ENCODE assay signal across 11 mouse cellular contexts in genomic region chr1:56898606-56899396, GRCm38 (mm10).
DNase-seq lines count a peak whose midpoint lies in the region; ATAC-seq and TF ChIP-seq lines count a peak whose summit lies in the region.
"Had no signal": no experiment of that assay in that cellular context is flagged by ENCODE, and none has a peak within 500 bp of the region (broad histone marks: within the 10 kb centered on the region; RNA-seq: fewer than 3 reads in every experiment).

No protein-coding gene starts in this region.

- intact Hi-C loops in left cerebral cortex, adult 2 months (cut with DNase I) = no loop called here
- intact Hi-C loops in left cerebral cortex, postnatal 4 days (cut with DNase I) = no loop called here
- intact Hi-C loops in gastrocnemius, postnatal 14 days (cut with DNase I; ENCODE audit: low total_unique reads) = no loop called here

- no peaks in the 10 kb centered on the region for H3K27me3 ChIP-seq in hindbrain, embryonic 13.5 days
- H3K27me3 ChIP-seq in neural tube, embryonic 15.5 days (replicated peaks) = no peaks in the 10 kb centered on the region
- no peaks in the 10 kb centered on the region for H3K27me3 ChIP-seq in stomach, postnatal 0 days (ENCODE audit: control insufficient read depth, insufficient read depth, low read length)
- H3K27me3 ChIP-seq: embryonic facial prominence, embryonic 12.5 days; liver, embryonic 15.5 days had no signal

- no peak for TF ChIP-seq EP300 in stomach, postnatal 0 days (optimal IDR thresholded peaks at IDR 0.05)

- H3K4me3 ChIP-seq in left cerebral cortex, adult 2 months = no peak overlapping the region
- no peak overlapping the region; the same call in 1 of the 2 replicates for H3K4me3 ChIP-seq in hindbrain, embryonic 13.5 days
- peak overlapping the region; percentile 4; the same call in 1 of the 2 replicates for H3K4me3 ChIP-seq in neural tube, embryonic 15.5 days (replicated peaks)
- no peak overlapping the region for H3K4me3 ChIP-seq in stomach, postnatal 0 days (ENCODE audit: low read depth, low read length)
- H3K4me3 ChIP-seq: embryonic facial prominence, embryonic 12.5 days; liver, embryonic 15.5 days had no signal

- 37% methylated on average over 13 of the region's 13 CpGs for WGBS in hindbrain, embryonic 13.5 days
- 25% methylated on average over 13 of the region's 13 CpGs for WGBS in neural tube, embryonic 15.5 days
- 45% methylated on average over 13 of the region's 13 CpGs for WGBS in stomach, postnatal 0 days

- TF ChIP-seq CTCF in left cerebral cortex, adult 2 months (IDR thresholded peaks at IDR 0.05) = no peak
- no peak for TF ChIP-seq CTCF in stomach, postnatal 0 days (IDR thresholded peaks at IDR 0.05; ENCODE audit: low read depth)

- DNase-seq in left cerebral cortex, adult 2 months (ENCODE audit: extremely low spot score in 1 of 2, low spot score in 2 of 2) = no peak
- DNase-seq in left cerebral cortex, postnatal 4 days = no peak
- DNase-seq in kidney, postnatal 10 days = peak; percentile 22
- DNase-seq in frontal cortex, postnatal 25 days (ENCODE audit: low spot score in 2 of 2) = no peak
- DNase-seq in gastrocnemius, postnatal 14 days = no peak
- no peak for DNase-seq in stomach, postnatal 0 days (ENCODE audit: low spot score)
- DNase-seq: thymus, adult 18-20 months had no signal

- no peaks in the 10 kb centered on the region for H3K9me3 ChIP-seq in hindbrain, embryonic 13.5 days
- H3K9me3 ChIP-seq in neural tube, embryonic 15.5 days (replicated peaks) = no peaks in the 10 kb centered on the region
- H3K9me3 ChIP-seq in stomach, postnatal 0 days (ENCODE audit: control insufficient read depth, low read length) = no peaks in the 10 kb centered on the region
- H3K9me3 ChIP-seq: embryonic facial prominence, embryonic 12.5 days; liver, embryonic 15.5 days had no signal

- H3K36me3 ChIP-seq in hindbrain, embryonic 13.5 days = no peaks in the 10 kb centered on the region
- no peaks in the 10 kb centered on the region for H3K36me3 ChIP-seq in neural tube, embryonic 15.5 days
- H3K36me3 ChIP-seq in stomach, postnatal 0 days (ENCODE audit: control insufficient read depth, insufficient read depth, low read length) = no peaks in the 10 kb centered on the region
- H3K36me3 ChIP-seq: liver, embryonic 15.5 days had no signal

- 0 out of 2 replicates have a peak, but pooled peaks cover 5% of the 10 kb centered on the region for H3K4me1 ChIP-seq in hindbrain, embryonic 13.5 days (replicated peaks)
- peaks cover 3% of the 10 kb centered on the region; the same call in 1 of the 2 replicates for H3K4me1 ChIP-seq in neural tube, embryonic 15.5 days
- no peaks in the 10 kb centered on the region for H3K4me1 ChIP-seq in stomach, postnatal 0 days (replicated peaks; ENCODE audit: control insufficient read depth, insufficient read depth)
- H3K4me1 ChIP-seq: embryonic facial prominence, embryonic 12.5 days; liver, embryonic 15.5 days had no signal

- peak; percentile 65; the same call in 1 of the 2 replicates for ATAC-seq in hindbrain, embryonic 13.5 days (ENCODE audit: low FRiP score)
- ATAC-seq in neural tube, embryonic 15.5 days (ENCODE audit: low FRiP score) = peak; percentile 60; the same call in 1 of the 2 replicates
- ATAC-seq in stomach, postnatal 0 days (ENCODE audit: low FRiP score, low TSS enrichment) = no peak

- peak overlapping the region; percentile 19; the same call in 1 of the 2 replicates for H3K9ac ChIP-seq in hindbrain, embryonic 13.5 days
- H3K9ac ChIP-seq in neural tube, embryonic 15.5 days (replicated peaks) = no peak overlapping the region
- H3K9ac ChIP-seq in stomach, postnatal 0 days (ENCODE audit: low read length) = no peak overlapping the region
- H3K9ac ChIP-seq: embryonic facial prominence, embryonic 12.5 days; liver, embryonic 15.5 days had no signal

- peak overlapping the region; percentile 82 for H3K27ac ChIP-seq in left cerebral cortex, adult 2 months
- no peak overlapping the region for H3K27ac ChIP-seq in hindbrain, embryonic 13.5 days
- no peak overlapping the region for H3K27ac ChIP-seq in neural tube, embryonic 15.5 days (replicated peaks)
- no peak overlapping the region for H3K27ac ChIP-seq in stomach, postnatal 0 days (replicated peaks)
- H3K27ac ChIP-seq: embryonic facial prominence, embryonic 12.5 days; liver, embryonic 15.5 days had no signal

- peak overlapping the region; percentile 37 for H3K4me2 ChIP-seq in hindbrain, embryonic 13.5 days
- H3K4me2 ChIP-seq in neural tube, embryonic 15.5 days = peak overlapping the region; percentile 44
- H3K4me2 ChIP-seq in stomach, postnatal 0 days (replicated peaks; ENCODE audit: low read depth) = no peak overlapping the region
- H3K4me2 ChIP-seq: embryonic facial prominence, embryonic 12.5 days; liver, embryonic 15.5 days had no signal
